Mouse (Mus musculus) urinary bladder, postnatal 0 days (tissue): ENCODE measurements around the gene Acot9. TPM values are rescaled to one million over a fixed set of nuclear protein-coding genes. Genes with fewer than 3 reads are reported as not detected.

Experiments
- polyA plus RNA-seq: library from polyadenylated mRNA; unstranded; fragments of >200 nt; fragmentation: Nextera tagmentation; extraction: Ambion mirVana; gene quantifications from 2 replicates; pipeline ENCODE4 v1.2.1, GENCODE M21; 2015

Acot9 gene
- 72.4 and 82.7 TPM in 2 replicates for polyA plus RNA-seq

DNA sequence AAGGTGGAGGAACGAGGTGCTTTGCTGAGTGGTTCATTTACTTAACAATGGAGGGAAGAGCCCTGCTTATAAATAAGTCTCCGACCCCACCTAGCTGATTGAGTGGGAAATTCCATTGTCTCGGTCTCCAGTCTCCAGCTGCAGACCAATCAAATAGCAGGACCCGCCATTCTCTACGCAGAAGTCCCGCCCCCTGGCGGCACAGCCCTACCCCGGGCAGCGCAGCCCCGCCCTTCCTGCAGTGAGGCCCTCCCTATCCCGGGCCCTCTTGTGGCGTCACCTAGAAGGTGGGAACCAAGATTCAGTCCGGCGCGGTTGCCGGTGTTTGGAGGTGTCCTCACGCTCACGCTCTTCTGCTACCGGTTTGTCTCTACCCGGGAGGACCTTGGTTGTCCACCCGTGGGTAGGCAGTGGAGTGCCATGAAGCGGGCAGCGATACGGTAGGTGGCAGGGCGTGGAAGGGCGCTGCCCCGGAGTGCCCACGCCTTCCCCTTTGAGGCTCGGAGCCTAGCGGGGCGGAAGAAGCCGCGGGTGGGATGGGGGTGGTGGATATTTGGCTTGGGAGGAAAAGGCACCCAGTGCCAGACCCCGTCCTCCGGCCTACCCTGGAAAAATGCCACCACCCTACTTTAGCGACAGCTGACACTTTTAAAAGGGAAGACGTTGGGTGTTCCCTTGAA, at the start of gene Acot9:
TSS of gene Acot9 (plus strand) at position 209 of the 680 bp plus-strand sequence.

DNA sequence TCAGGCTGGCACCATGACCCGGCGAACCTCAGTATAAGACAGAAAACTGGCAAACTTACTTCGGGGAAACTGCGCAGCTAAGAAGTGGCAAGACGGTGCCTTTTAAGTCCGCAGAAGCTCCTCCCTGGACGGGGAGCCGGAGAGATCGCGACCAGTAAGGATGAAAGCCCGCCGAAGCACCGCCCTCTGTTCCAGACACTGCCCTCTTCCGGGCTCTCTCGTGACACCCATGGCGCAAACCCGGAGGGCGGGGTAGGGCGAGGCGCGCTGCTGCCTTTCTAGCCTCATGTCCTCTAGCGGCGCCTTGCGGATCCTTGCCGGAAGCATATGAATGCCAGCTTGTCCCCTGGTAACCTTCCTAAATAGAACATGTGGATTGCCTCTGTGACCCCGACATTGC, 46.0 kb upstream of the Acot9 start, which contains the start of gene Sat1:
TSS of gene Sat1 (minus strand) at position 179 of the 400 bp plus-strand sequence.

DNA sequence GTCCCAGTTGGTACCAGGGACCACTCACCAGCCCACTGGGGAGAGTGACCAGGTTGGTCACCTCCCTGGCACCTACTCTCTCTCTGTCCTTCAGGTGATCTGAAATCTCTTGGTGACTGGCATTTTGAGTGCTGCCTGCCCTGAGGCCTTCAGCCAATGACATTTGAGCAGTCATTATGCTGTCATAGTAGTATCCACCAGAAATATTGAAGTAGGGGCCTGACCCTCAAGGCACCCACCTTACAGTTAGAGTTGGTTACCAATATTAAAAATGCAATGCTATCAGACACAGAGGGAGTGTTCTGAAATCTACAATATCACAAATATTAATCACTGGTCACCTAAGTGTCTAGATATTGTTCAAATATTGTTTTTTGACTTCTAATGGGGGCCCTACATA, 78.4 kb downstream of the Acot9 start, which contains the start of gene Prdx4:
TSS of gene Prdx4 (minus strand) at position 101 of the 400 bp plus-strand sequence.

Other genes with a start within 250 kb of the Acot9 start
- gene Magea5, start 199.3 kb upstream of the Acot9 start, polyA plus RNA-seq: not detected in 2 replicates
- gene Magea1, start 172.7 kb upstream of the Acot9 start, polyA plus RNA-seq: not detected in 2 replicates
- gene Magea2, start 168.8 kb upstream of the Acot9 start, polyA plus RNA-seq: not detected in 2 replicates
- not detected in 2 replicates for gene Cldn34b2, start 134.0 kb upstream of the Acot9 start, polyA plus RNA-seq
- gene Sat1, start 46.0 kb upstream of the Acot9 start, polyA plus RNA-seq: 355 and 384 TPM in 2 replicates
- gene Prdx4, start 78.3 kb downstream of the Acot9 start, polyA plus RNA-seq: 239 and 257 TPM in 2 replicates